Mouse (Mus musculus) hindlimb bud, embryonic 11.5 days (tissue): ENCODE measurements around the gene Sumf2.
A peak's percentile ranks its signal among the peaks of the same experiment; 100 is the strongest.
"Not testable (repeated sequence)": the region's sequence is repeated elsewhere in the genome, so short reads cannot be mapped to it uniquely, and the experiment has no call there.

Experiments
- DNase-seq: peaks from one replicate; pipeline ENCODE4 v3.0.0-alpha.2; 2012; ENCODE audit warnings: low read depth, low spot score; ENCODE audit errors: extremely low spot score

Gene Sumf2

DNA sequence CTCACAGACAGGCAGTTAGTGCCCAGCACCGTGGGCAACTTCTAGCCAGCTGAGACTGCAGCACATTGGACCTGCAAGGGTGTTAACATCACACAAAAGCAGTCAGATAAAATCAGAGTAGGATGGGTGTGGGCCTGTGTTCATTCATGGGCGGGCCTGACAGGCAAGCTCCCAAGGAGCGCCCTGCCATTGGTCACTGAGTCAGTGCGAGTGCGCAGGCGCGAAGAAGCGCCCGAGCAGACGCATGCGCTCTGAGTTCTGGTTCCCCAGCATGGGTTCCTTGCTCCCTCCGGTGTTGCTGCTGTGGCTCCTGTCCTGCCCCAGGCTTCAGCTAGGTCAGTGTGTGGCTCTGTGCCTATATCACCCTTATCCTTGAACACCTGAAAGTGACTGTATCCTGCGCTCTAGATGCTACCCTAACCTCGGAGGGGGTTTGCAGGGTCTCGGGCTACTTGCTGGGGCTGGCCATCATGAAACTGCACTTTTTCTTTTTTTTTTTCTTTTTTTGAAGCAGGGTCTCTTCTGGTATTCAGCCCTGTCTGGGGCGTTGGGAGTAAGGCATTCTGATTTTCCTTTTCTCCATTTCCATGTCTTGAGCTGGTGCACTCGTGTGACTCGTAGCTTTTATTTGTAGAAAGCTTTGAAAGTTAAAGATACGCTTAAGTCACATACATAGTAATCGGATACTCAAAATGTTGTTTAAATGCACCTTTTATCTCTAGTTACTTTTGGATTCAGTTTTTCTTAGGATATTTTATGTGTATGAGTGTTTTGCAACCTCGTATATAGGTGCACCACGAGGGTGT, at the start of gene Sumf2:
Sumf2 (plus strand) TSS at position 235 of the 806 bp plus-strand sequence.
- DNase-seq: peak; percentile 96

DNA sequence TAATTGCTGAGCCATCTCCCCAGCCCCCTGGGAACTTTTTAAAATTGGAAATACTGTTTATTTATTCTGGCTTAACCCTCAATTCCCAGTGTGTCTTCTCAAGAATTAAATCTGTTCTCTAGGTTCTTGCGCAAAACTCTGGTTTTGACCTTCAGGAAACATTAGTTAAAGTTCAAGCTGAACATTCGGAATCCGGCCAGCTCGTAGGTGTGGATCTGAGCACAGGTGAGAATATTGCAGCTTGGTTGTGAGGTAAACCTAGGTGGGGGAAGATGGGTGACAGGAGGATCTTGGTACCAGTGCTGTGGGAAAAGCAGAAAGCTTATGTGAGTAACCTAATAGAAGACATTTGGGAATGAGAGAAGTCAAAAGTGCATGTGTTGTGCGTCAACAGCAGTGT, 1.9 kb upstream of the Sumf2 start:
- DNase-seq: no peak

DNA sequence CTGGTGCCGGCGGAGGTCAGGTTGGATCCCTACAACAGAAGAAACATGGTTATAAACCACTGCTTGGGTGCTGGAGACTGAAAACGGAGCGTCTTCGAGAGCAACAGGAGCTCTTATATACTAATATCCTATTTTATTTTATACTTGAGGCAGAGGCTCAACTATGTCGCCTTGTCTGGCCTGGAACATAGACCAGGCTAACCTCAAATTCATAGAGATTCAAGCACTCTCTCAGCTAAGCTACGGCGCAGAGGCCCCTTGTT, 703 bp downstream of the Sumf2 start:
- DNase-seq: no peak

DNA sequence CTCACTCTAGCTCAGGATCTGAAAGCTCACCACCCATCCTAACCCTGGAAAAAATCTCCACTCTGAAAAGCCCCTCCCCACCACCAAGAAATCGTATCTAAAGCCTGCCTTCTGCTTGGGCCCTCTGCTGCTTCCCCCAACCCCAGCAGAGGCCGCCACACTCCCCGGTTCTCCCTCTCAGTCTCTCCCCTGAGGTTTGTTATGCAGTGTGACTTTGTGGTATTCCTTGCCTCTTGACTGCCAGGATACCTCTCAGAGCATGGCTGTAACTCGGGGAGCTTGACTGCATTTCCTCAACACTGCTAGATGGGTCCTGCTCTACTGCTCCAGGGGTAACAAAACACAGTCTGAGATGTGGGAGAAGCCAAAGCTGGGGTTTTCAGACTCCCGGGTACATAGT, 8.4 kb downstream of the Sumf2 start:
- no peak for DNase-seq

DNA sequence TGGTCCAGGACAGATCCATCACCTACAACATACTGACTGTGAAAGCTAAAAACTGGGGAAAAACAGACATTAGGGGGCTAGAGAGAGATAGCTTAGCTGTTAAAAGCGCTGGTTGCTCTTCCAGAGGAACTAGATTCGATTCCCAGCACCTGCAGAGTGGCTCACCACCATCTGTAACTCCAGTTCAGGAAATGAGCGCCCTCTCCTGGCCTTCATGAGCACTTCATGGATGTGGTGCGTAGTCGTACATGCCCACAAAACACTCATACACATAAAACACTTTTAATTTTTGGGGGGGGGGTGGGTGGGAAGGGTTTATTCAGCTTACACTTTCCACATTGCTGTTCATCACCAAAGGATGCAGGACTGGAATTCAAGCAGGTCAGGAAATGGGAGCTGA, 9.6 kb downstream of the Sumf2 start:
- no peak for DNase-seq

DNA sequence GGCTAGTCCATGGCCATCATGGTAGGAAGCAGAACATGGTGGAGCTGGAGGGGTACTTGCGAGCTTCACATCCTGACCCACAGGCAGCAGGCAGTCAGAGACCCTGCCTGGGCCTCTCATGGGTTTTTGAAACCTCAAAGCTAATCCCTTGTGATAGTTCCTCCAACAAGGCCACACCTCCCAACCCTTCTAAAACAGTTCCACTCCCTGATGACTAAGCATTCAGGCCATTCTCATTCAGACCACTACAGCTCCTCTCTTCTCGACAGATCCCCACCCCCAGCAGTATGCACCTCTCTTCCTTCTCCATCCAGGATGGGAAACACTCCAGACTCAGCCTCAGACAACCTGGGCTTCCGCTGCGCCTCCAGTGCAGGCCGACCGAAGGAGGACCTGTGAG, 15.5 kb downstream of the Sumf2 start:
- no peak for DNase-seq

DNA sequence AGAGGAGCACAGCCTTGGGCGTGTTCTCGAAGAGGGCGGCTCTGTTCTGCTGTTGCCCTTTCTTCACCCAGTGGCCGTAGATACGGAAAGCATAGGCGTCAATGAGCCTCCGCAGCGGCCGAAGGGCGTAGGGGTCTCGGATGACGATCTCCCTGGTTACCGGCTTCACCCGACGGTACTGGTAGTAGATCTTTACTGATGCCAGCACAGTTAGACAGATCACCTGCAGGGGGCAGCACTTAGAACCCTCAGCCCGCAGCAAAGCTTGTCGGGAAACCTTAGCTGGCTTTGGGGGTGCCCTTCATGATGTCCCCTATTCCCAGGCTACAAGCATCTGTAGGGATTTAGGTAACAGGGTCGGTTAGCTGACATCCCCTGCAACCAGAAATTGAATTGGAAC, 17.7 kb downstream of the Sumf2 start:
- no peak for DNase-seq

DNA sequence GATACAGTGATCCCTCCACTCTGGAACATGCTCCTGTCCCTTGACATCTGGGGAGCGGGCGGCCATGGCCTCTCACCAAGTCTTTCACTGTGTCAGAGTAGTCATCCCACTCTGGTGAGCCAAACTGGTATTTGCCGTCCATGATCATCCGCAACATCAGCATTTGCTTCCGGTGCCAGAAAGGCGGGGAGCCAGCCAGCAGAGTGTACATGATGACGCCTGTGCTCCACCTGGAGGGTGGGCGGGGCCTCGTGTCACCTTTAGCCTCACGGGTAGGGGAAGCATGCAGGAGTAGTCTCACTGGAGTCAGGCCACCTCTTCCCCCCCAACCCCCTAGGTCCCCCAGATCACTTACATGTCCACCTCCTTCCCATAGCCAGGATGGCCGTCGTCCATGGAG, 19.1 kb downstream of the Sumf2 start:
- DNase-seq: no peak

DNA sequence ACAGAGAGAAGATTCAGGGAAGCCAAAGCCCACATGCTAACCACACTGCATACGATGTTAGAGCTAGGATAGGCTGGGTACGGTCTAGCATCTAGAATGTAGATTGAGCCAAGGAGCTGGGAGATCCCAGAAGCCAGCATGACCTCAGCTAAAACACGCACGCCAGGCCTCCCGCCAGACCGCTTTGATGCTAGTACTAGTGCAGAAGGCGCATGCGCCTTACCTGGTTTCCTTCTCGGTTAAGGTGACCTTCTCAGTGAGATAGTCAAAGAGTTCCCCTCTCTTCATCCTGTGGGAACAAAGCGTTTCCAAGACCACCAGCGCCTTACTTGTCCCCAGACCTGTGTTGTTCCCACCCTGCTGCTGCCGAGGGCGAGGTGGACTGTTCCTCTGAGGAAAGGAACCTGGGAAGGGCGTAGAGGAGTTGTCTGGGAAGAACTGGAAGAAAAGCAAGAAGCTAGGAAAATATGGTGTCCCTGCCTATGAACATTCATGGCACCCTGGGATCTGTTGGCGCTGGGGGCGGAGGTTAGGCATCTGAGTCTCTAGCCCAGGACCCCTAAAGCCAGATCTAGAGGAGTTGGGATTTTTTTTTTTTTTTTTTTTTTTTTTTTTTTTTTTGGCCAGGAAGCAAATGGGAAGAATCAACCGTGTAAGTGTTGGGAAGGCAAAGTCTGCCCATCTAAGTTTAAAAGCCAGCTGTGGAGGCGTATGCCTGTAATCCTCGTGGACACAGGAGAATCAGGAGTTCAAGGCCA, 22.6 kb downstream of the Sumf2 start:
- DNase-seq: no peak

DNA sequence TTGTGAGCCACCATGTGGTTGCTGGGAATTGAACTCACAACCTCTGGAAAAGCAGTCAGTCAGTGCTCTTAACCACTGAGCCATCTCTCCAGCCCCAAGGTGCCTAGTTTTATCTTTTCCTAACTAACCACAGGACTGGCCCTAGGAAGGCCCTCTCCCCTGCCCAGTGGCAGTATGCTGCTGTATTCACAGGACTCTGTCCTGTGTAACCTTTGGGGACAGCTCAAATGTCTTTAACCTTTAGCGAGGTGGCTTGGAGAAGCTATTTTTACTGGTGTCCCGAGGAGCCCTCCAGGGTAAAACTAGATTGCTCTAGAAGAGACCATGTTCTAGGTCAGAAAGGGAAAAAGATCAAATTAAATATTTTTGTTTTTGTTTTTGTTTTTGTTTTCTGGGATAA, 24.5 kb downstream of the Sumf2 start:
- DNase-seq: no peak

DNA sequence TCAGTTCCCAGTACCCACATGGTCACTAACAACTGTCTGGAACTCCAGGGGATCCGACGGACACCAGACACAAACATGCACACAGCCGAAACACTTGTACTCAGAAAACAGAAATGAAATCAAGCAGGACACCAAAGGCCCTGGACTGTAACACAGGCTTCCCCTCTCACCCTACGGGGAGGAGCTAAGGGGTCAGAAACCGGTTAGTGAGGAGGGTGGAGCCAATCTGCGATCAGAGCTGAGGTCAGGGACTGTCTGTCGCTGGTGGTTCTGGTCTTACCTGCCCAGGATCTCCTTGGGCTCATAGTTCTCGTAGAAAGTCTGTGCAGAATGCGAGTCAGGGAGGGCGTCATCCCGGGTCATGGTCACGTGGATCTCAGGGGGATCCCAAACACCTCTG, 27.2 kb downstream of the Sumf2 start:
- no peak for DNase-seq

DNA sequence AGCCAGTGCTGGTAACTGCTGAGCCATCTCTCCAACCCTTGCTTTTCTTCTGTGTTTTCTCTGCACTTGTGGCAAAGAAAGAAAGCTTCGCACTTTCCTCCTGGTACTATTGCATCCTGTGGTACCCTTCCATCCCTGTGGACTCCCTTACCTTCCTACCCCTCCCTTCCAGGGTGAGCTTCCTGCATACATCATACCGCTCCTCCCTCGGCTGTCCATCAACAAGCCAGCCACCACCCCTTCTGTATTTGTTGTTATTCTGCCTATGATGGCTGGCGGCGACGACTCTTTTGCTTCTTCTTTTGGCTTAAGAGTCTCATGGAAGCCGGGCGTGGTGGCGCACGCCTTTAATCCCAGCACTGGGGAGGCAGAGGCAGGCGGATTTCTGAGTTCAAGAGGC, 28.3 kb downstream of the Sumf2 start:
- DNase-seq: no peak

DNA sequence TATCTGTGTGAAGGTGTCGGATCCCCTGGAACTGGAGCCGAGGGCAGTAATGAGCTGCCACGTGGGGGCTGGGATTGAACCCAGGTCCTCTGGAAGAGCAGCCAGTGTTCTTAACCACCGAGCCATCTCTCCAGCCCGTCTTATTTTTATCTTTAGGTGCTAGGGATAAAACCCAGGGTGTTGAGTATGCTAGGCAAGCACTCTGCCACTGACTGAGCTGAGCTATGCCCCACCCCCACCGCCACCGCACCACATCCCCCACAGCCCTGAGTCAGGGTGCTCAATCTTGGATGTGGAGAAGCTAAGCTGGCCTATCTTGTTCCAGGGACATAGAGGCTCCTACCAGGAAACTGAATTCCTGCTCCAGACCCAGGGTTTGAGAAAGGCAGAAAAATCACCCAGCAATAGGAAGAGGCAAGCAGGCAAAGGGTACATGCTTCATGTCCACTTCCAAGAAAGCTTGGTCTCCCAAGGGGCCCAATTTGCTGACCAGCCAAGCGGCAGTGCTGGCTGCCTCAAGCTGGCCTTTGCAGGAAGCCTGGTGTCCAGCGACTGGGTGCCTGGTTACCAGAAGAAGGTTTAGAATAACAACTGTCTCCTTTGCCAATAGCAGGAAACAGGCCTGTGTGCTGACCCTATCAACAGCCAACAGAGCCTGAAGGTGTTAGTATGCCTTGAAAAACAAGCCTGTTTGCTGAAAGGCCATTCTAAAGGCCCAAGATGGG, 31.1 kb downstream of the Sumf2 start:
- DNase-seq: no peak

DNA sequence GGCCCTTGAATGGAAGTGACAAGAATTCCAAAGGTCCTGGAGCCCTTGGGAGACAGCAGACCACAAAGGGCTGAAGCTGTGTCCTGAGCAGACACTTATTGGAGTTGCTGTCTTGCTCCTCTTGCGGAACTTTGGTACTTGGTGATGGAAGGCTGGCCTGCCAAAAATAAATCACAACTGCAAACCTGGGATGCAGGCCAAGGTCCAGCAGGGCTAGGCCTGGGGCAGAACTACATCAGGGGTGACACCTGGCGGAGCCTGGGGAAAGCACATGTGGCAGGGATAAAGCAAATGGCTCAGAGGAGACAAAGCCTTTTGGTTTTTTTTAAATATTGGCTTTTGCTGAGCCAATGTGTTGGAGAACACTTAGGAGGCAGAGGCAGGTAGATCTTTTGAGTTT, 32.2 kb downstream of the Sumf2 start:
- DNase-seq: no peak

DNA sequence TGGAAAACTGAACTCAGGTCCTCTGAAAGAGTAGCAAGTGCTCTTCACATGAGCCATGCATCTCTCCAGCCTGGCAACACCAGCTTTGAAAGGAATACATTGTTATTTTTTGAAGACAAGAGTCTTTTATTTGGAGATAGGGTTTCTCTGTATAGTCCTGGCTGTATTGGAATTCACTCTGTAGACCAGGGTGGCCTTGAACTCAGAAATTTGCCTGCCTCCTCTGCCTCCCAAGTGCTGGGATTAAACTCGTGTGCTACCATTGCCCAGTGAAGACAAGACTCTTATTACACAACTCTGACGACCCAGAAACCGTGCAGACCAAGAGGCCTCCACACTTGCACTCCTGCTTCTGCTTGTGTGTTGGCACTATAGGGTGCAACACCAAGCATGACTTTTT, 33.1 kb downstream of the Sumf2 start:
- DNase-seq: no peak

DNA sequence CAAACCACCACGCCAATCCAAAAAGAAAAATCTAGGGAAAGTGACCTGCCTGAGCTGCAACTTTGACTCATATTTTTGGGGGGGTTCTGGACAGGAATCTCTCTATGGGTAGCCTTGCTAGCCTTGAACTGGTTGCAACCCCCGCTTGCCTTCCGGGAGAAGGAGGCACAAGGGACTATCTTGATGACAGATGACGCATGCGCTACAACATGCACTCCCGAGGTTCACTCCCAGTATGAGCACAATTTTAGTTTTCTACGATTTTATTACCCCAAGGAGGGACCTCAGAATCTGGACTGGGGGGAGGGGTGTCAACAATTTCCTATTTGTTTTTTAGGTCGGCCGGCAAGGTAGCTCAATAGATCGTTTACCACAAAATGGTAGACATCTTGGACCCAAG, 39.5 kb downstream of the Sumf2 start:
- DNase-seq: no peak

DNA sequence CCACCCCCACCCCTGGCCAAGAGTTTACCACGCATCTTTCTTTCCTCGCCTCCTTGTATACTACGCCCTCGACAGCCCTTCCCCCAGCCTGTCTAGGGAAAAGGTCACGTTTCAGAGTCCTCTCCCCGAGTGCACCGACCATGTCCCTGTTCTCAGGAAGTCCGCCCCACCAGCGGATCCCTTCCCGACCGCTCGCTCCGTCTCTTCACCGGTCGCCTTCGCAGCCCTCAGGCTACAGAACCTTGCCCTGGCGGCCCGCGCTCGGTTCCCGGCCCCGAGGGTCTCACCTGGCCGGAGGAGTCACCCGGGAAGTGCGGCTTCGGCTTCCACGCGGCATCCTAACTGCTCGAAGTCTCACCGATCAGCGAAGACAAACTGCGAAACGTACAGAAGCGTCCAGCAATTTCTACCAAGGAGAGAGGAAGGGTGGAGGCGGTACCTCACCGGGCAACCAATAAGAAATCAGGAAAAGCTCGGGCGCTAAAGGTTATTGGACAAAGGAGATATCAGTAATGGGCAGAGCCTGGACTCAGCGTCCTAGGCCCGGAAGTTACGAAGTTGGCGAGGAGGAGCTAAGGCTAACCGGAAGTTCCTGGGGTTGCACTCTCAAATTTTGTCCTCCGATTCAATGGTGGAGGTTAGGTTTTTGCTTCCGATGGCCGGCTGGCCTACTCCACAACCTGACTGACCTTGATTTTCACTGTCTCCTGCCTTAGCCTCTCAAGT, 40.3 kb downstream of the Sumf2 start, which contains the start of gene Chchd2:
Chchd2 (minus strand) TSS at position 560 of the 726 bp plus-strand sequence.
- DNase-seq: peak; percentile 99

DNA sequence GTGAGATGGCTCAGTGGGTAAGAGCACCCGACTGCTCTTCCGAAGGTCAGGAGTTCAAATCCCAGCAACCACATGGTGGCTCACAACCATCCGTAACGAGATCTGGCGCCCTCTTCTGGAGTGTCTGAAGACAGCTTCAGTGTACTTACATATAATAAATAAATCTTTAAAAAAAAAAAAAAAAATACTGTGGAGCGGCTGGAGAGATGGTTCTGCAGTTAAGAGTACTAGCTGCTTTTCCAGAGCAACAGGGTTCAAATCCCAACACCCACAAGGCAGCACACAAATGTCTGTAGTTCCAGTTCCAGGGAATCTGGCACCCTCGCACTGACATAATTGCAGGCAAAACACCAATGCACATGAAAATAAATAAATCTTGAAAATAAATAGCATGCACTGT, 43.6 kb downstream of the Sumf2 start:
- DNase-seq: not testable (repeated sequence)

DNA sequence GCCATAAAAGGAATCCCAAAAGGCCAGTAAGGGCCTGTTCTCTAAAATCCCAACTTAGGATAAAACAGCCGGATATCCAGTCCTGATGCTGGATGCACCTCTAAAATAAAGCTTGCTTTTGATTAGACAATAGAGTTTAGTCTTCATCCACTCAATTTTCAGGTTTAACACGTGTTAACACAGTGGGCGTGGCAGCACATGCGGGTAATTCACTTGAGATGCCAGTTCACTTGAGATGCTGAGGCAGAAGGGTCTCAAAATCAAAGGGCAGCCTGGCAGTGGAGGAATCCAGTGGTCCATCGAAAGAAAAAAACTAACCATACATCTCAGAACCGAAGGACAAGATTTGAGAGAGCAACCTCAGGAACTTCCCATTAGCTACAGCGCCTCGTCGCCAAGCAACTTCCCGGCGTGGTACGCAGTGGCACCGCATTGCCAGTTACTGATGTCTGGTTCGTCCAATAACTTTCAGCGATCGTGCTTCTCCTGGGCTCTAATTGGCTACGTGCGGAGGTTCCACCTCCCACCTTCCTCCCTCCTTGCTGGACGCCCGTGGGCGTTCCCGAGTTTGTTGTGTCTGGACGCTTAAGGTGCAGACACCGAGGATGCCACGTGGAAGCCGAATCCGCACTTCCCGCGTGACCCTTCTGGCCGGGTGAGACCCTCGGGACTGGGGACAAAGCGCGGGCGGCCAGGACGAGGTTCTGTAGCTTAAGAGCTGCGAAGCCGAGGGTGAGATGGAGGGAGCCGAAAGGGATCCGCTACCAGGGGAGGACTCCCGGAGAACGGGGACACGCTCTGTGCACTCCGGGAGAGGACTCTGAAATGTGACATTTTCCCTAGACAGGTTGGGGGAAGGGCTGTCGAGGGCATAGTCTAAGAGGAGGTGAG, 48.7 kb downstream of the Sumf2 start, which contains the start of gene Zbed5:
Zbed5 (plus strand) TSS at position 526 of the 891 bp plus-strand sequence.
- DNase-seq: peak; percentile 96

DNA sequence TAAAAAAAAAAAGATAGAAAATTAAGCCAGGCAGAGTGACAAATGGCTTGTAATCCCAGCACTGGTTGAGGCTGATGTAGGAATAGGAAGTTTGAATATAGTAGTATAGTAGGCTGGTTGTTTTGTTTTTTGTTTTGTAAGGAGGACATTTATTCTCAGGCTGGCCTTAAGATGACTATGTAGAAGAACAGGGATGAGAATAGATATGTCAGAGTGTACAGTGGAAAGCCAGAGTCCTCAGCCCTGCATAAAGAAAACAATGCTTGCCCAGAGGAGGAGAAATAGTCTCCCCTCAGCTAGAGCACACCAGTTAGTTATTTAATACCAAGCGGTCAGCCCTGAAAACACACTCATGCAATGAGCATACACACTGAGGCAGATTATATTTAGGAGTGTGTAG, 51.7 kb downstream of the Sumf2 start, which contains the start of gene Phkg1:
Phkg1 (minus strand) TSS at position 101 of the 400 bp plus-strand sequence.
- DNase-seq: no peak
